Mouse (Mus musculus): Measurements from ENCODE around the gene A230050P20Rik.

The A230050P20Rik gene

DNA sequence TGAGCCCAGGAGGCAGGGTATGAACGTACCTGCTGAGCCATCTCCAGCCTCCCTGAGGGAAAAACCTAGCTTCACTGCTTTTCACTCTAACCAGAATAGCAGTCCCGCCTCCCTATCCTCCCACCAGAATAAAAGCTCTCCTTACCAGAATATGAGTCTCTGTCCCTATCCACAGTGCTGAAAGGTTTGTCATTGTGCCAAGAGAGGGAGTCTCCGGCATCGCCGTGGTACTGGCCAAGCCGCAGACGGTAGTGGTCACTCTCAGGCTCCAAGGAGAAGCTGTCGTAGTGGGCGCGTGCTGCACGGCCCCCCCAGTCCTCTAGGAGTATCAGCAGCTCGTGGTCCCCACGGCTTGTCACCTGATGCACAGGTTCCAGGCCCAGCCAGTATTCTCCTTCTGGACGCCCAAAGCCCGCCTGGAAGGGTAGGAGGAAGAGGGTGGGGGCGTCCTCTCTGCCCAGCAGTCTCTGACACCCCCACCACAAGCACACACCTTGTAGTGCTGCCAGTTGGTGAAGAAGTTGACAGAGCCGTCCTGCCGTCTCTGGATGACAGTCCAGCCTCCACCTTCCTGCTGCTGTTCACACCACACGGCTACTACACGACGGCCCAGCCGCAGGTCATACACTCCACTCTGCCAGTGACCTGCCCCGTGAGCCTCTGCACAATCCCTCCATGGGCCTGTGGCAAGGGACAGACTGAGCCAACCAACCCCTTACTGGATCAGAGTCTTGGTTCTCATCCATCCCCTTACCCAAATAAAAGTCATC lies 6.8 kb downstream of the A230050P20Rik start:
- DNase-seq = no peak

GRCm38 (mm10) chr9:20876318-20877117 lies 8.1 kb downstream of the A230050P20Rik start:
- DNase-seq = no peak

- no peak for DNase-seq
Measured at GRCm38 (mm10) chr9:20877118-20878040, 8.9 kb downstream of the A230050P20Rik start.

GRCm38 (mm10) chr9:20878041-20878709 lies 9.7 kb downstream of the A230050P20Rik start:
- peak; percentile 100 for DNase-seq

DNA sequence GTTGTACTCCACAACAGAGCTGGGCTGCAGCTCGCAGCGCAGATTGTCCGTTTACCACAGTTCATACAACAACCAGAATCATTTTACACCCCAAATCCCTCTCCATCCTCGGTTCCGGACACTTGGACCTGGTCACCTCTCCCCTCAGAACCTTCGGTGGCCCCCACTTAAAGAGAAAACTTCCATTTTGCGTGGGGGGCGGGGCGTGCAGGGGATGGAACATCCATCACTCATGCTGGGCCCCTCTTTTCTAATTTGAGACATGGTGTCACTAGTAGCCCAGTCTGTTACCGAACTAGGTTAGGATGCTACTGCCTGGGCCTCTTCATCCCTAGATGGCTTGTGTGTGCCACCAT lies 10.2 kb downstream of the A230050P20Rik start:
- peak; percentile 68 to 75 for DNase-seq

GRCm38 (mm10) chr9:20879097-20879792 lies 10.8 kb downstream of the A230050P20Rik start, which contains the start of gene Angptl6:
Gene Angptl6, minus strand, starts transcription at chr9:20879727.
- DNase-seq = no peak

DNA sequence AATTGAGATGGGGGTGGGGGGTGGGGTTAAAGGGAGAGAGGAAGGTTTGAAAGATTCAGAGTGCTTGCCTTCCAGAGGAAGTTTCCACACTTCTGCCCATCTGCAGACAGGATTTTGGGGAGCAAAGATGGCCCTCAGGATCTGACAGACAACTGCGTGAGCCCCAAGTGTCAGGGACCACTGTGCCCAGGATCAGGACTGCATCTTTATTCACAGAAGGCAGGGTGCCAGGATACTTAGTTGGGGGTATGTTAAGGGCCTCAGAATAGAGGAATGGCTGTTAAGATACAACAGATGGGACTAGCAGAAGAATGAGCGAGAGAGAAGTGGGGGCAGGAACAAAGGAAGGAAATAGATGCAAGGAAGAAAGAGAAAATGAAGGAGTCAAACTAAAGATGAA lies 18.1 kb downstream of the A230050P20Rik start:
- DNase-seq = peak in 1 of 2 experiments; percentile 10

- peak in 1 of 2 experiments; percentile 3 for DNase-seq
Measured at GRCm38 (mm10) chr9:20887191-20887590, 18.7 kb downstream of the A230050P20Rik start.

DNA sequence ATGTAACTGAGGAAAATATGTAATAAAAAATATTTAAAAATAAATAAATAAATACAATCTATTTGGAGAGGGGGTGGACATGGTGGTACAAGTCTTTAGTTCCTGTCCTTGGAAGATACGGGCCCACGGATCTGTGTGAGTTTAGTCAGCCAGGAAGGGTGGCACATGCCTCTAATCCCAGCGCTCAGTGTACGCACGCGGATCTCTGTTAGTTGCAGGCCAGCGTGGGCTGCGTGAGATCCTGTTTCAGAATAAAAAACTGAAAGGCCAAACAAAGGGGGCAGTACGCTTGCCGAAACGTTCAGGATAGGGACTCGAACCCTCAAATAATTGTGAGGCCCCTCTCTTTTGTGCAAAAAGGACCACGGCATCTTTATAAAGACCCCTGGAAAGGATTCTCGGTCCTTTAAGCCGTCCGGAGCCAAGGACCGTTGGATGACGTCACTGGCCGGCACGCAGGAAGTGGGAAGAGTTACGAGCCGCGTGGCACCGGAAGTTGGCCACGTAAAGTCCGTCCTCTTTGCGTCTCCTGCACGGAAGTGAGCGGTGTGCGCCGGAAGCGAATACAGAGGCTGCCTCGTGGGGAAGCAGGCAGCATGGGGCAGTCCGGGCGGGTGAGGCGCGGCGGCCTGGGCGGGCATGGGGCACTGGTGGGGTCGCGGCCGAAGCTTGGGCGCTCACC lies 19.4 kb downstream of the A230050P20Rik start, which contains the start of gene Ppan:
Gene Ppan, plus strand, starts transcription at position 472 of the 682 bp plus-strand sequence.
- peak; percentile 97 to 98 for DNase-seq

- peak in 1 of 2 experiments; percentile 64 for DNase-seq
Measured at GRCm38 (mm10) chr9:20888386-20888765, 19.9 kb downstream of the A230050P20Rik start.

DNA sequence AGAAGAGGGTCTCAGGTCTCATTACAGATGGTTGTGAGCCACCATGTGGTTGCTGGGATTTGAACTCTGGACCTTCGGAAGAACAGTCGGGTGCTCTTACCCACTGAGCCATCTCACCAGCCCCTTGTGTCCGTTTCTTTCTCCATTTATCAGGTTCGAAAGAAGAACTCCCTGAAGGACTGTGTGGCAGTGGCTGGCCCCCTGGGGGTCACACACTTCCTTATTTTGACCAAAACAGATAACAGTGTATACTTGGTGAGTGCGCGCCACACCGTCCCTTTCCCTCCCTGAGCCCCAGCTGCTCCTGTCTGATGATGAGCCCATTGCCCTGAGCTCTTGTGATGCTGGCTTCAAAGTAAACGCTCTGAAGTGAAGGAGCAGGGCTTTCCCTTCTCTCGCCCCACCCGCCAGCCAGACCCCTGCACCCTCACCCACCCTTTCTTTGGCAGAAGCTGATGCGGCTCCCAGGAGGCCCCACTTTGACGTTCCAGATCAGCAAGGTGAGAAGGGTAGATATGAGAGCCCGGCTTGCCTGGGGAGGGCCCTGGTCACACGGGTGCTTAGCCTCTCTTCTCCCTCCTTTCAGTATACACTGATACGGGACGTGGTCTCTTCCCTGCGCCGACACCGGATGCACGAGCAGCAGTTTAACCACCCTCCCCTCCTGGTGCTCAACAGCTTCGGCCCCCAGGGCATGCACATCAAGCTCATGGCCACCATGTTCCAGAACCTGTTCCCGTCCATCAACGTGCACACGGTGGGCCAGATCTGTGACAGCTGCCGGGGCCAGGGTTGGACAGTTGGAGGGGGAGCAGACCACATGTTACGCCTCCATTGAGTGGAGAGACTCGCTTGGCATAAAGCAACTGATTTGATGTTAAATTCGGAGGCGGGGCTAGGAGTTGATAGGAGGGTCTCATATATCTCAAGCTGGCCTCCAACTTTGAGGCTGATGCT lies 21.0 kb downstream of the A230050P20Rik start:
- no peak for DNase-seq

DNA sequence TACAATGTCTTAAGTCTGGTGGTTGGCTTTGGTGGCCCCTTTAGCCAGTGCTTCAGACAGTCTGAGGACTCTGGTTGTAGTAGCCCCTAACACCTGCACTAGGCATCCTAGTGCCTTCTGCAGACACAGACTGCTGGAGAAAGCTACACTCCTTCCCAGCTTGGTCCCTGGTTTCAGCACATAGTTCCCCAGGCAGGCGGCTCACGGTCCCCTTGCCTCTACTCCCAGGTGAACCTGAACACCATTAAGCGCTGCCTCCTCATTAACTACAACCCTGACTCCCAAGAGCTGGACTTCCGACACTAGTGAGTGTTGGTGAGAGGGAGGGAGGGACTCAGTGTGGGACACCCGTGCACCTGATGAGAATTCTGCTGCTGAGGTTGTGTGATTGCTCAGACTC lies 22.0 kb downstream of the A230050P20Rik start:
- no peak for DNase-seq

GRCm38 (mm10) chr9:20891339-20892103 lies 23.1 kb downstream of the A230050P20Rik start:
- DNase-seq = no peak

DNA sequence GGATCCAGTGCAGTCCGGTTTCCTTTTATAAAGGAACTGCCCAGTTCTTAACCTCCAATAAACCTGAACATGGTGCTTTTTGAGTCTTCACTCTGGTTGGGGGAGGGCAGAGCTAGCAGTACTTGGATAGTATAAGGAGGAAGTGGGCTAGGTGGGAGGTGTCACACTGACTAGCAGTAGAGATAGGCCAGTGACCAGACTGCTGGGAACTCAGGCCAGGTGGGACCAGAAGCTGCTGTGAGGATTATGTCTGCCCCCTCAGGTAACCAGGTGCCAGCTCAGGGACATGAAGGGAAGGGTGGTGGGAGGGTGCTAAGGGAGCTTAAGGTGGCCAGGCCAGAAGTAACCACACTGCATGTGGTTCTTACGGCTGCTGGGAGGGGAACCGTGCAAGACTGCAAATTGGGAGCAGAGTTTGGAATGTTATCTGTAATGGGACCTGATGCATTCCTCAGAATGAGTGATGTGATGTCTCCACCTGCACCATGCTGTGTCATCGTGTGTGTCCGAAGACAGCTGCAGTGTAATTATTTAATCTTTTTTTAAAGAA lies 23.7 kb downstream of the A230050P20Rik start:
- no peak for DNase-seq

DNA sequence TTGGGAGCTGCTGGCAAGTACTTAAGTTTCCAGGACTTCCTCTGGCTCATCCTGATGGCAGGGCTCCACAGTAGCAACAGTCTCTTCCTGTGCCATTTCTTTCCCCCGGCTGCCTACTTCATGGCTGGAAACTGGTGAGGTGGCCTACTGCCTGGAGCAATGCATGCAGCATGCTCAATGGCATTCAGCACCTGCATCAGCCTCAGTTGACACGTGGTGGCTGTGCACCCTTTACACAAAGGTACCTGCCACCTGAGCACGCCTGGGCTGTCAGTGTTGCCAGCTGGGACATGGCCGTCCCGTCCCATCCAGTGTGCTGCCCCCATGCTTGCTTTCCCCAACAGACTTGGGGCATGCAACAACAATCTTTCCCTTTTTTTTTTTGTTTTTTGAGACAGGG lies 24.6 kb downstream of the A230050P20Rik start:
- DNase-seq = no peak

- no peak for DNase-seq
Measured at GRCm38 (mm10) chr9:20893590-20894343, 25.3 kb downstream of the A230050P20Rik start.

DNA sequence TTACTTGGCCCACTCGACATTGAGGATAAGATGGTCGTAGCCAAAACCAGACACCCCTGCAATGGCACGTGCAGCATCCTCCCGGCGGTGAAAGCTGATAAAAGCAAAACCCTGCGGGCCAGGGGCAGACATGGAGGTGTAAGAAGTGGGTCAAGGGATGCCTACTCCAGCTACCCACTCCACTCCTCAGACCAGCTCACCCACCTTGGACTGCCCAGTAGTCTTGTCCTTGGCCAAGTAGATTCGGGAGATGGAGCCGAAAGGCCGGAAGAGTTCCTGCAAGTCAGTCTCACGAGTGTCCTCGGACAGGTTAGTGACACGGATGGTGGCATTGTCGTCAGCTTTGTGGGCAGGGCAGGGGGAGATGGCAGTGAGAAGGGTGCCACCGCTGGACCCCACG lies 26.2 kb downstream of the A230050P20Rik start:
- DNase-seq = no peak

- no peak for DNase-seq
Measured at GRCm38 (mm10) chr9:20895382-20895781, 26.9 kb downstream of the A230050P20Rik start.

Data from cerebellum, postnatal 10 days (tissue).